Mouse (Mus musculus) embryonic stem cell, embryonic (primary cell): Measurements from ENCODE around the gene Cct7.

Source experiments
- CTCF ChIA-PET, 4 experiments: fragments of 300-600 bp in 2 of 4; fragments of 350-600 bp in 2 of 4; sonication (Branson Sonifier 250); formaldehyde crosslinking; loops; one replicate each; lab custom pipeline; 2022; ENCODE audit warnings: inconsistent platforms in 2 of 4; lab: Charles Lee
- POLR2A ChIA-PET, 4 experiments: fragments of 300-600 bp in 2 of 4; fragments of 350-600 bp in 2 of 4; sonication (Branson Sonifier 250); formaldehyde crosslinking; loops; one replicate each; lab custom pipeline; 2022; ENCODE audit warnings: antibody characterized with exemption in 4 of 4, inconsistent platforms in 1 of 4; lab: Charles Lee

The Cct7 gene

DNA sequence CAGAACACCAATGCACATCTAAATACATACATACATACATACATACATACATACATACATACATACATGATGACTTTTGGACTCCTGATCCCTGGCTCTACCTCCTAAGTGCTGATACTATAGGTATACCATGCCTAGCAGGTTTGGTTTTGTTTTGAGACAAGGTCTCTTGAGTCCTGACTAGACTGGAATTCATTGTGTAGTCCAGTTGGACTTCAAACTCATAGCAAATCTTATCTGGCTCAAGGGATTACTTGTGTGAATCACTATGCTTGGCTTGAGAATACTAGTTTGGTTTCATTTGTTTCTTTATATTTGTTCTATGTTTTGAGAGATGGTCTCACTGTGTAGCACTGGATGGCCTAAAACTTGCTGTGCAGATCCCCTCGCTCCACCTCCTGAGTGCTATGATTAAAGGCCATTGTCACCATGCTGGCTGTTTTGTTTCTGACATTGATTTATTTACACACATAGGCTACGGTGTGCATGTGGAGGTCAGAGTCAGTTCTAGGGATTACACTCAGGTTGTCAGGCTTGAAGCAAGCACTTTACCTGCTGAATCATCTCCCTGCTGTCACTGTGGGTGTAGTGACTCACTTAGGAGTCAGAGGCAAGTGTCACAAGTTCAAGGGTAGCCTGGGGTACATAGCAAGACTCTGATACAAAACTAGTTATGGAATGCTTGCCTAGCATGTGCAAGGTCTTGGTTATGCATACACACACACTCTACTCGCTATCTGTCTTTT lies 7.7 kb upstream of the Cct7 start:
- POLR2A ChIA-PET, result interaction anchor here in 2 of 4 experiments (1.0 to 13.9 kb wide), 7 partner anchors 5 to 28 kb away, joined by 4 to 369 read pairs (median 119); partner anchors contain the start of genes Cct7 (in 2 of the 2) and Pradc1 (in 2 of the 2)
- CTCF ChIA-PET, result interaction anchor here in 1 of 4 experiments (0.9 kb wide), 1 partner anchor 8 kb away, joined by 4 read pairs; no protein-coding TSS in a partner anchor

DNA sequence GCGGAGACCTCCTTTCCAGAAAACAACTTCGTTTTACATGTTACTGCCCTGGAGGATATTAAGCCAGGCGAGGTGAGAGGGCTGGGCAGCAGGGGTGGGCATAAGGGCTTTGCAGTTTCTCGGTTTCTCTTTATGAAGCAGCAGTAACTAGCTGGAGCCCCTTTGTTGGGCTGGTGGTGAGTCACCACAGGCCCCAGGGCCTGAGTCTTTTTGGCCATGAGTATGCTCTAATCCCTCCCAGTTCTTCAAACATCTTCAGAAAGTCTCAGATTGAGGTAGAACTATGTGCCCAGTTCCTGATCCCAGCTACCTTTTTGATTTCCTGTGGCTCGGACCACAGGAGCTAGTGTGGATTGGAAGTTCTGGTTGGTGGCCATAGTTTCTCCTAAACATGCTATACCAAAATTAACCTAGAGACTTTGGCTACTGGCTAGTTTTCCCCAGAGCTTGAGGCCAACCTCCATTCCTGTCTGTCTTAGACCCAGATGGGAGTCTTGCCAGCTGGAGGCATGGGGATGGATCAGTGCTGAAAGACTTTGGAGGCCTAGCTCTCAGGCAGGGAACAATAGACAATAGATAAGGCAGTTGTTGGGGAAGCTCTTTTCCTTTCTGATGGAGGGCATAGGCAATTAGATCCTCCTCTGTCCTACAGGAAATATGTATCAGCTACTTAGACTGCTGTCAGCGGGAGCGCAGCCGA lies 6.9 kb upstream of the Cct7 start:
- ChIA-PET CTCF (interaction anchor here in 1 of 4 experiments (0.9 kb wide), 1 partner anchor 9 kb away, joined by 4 read pairs; no protein-coding TSS in a partner anchor), POLR2A (interaction anchor here in 2 of 4 experiments (0.8 to 13.9 kb wide), 9 partner anchors 6 to 48 kb away, joined by 3 to 369 read pairs (median 4); partner anchors contain the start of genes Noto (in 1 of the 2) and Pradc1 (in 1 of the 2))

GRCm38 (mm10) chr6:85445286-85445685 lies 6.0 kb upstream of the Cct7 start:
- CTCF ChIA-PET, result interaction anchor here in 1 of 4 experiments (1.6 kb wide), 1 partner anchor 8 kb away, joined by 4 read pairs; no protein-coding TSS in a partner anchor

DNA sequence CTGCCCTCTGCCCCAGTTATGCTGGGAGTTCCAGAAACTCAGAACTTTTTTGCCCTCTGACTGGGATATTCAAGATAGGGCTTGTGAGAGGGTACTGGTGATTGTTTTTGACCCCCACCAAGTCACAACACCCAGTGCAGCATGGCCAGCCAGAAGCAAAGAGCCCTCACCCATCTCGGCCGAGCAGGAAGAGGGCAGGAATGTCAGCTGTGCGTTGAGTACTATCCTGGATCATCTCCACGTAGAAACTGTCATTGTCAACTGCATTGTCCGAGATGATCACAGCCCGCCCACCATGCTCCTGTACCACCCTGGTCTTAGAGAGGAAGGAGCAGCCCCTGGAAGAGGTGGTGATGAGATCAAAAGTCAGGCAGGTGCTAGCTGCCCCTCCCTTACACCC lies 4.0 kb upstream of the Cct7 start:
- ChIA-PET CTCF (interaction anchor here in 2 of 4 experiments (0.7 to 1.4 kb wide), 2 partner anchors 23 to 101 kb away, joined by 3 to 5 read pairs; no protein-coding TSS in a partner anchor), POLR2A (interaction anchor here in 3 of 4 experiments (0.9 to 13.9 kb wide), 15 partner anchors 9 to 292 kb away, joined by 3 to 369 read pairs (median 4); partner anchors contain the start of genes Rab11fip5 (in 1 of the 3) and Smyd5 (in 1 of the 3))

More at GRCm38 (mm10) chr6:85445286-85445685, 6.0 kb upstream of the Cct7 start:
- POLR2A ChIA-PET, result interaction anchor here in 2 of 4 experiments (0.7 to 13.9 kb wide), 10 partner anchors 7 to 308 kb away, joined by 3 to 369 read pairs (median 9); partner anchors contain the start of genes Noto (in 1 of the 2) and Spr (in 1 of the 2)

- POLR2A ChIA-PET, result interaction anchor here (0.6 to 13.9 kb wide), 54 partner anchors 11 to 1945 kb away, joined by 3 to 369 read pairs (median 11); partner anchors contain the start of genes Alms1 (in 3 of the 4), Smyd5 (in 3 of the 4), Egr4 (in 2 of the 4) and Noto (in 2 of the 4)
- CTCF ChIA-PET, result interaction anchor here in 3 of 4 experiments (0.6 to 2.9 kb wide), 15 partner anchors 8 to 213 kb away, joined by 3 to 14 read pairs (median 4); no protein-coding TSS in a partner anchor
Observed at GRCm38 (mm10) chr6:85450140-85450539, 1.2 kb upstream of the Cct7 start.

GRCm38 (mm10) chr6:85451664-85452410 lies 523 bp downstream of the Cct7 start, which contains the start of gene Pradc1:
Pradc1 (minus strand) TSS chr6:85451970.
- CTCF ChIA-PET, result interaction anchor here (0.5 to 2.9 kb wide), 34 partner anchors 9 to 1448 kb away, joined by 3 to 15 read pairs (median 4); partner anchors contain the start of genes Egr4 (in 1 of the 4), Nat8f1 (in 1 of the 4) and Spr (in 1 of the 4)
- POLR2A ChIA-PET, result interaction anchor here (0.6 to 13.9 kb wide), 206 partner anchors 8 to 1754 kb away, joined by 3 to 369 read pairs (median 5); partner anchors contain the start of genes Rab11fip5 (in 4 of the 4), Alms1 (in 3 of the 4), Egr4 (in 3 of the 4) and Sfxn5 (in 3 of the 4)

- POLR2A ChIA-PET, result interaction anchor here (0.6 to 13.9 kb wide), 163 partner anchors 8 to 1754 kb away, joined by 3 to 369 read pairs (median 5); partner anchors contain the start of genes Alms1 (in 3 of the 4), Egr4 (in 3 of the 4), Rab11fip5 (in 3 of the 4) and Sfxn5 (in 3 of the 4)
- CTCF ChIA-PET, result interaction anchor here in 3 of 4 experiments (0.7 to 2.9 kb wide), 19 partner anchors 8 to 463 kb away, joined by 3 to 15 read pairs (median 4); partner anchors contain the start of genes Egr4 (in 1 of the 3), Nat8f1 (in 1 of the 3) and Spr (in 1 of the 3)
Observed at GRCm38 (mm10) chr6:85452411-85452665, 1.0 kb downstream of the Cct7 start.

GRCm38 (mm10) chr6:85452816-85453215 lies 1.5 kb downstream of the Cct7 start:
- ChIA-PET CTCF (interaction anchor here in 2 of 4 experiments (0.8 to 2.9 kb wide), 8 partner anchors 10 to 463 kb away, joined by 3 to 15 read pairs (median 4); partner anchors contain the start of gene Nat8f1 (in 1 of the 2)), POLR2A (interaction anchor here (0.6 to 13.9 kb wide), 95 partner anchors 9 to 1755 kb away, joined by 3 to 369 read pairs (median 7); partner anchors contain the start of genes Rab11fip5 (in 3 of the 4), Alms1 (in 2 of the 4), Dusp11 (in 2 of the 4) and Egr4 (in 2 of the 4))

DNA sequence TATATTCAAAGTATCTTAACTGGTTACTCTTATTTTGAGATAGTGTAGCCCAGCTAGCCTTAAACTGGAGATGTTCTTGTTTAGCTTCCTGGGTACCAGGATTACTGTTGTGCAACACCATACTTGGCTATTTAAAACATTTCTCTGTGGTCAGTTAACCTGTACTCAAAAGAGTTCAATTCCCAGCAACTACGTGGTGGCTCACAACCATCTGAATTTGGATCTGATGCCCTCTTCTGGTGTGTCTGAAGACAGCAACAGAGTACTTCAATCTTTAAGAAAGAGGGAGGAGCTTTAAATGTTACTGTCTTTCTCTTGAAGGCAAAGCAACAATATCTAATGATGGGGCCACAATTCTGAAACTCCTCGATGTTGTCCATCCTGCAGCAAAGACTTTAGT lies 8.3 kb downstream of the Cct7 start:
- POLR2A ChIA-PET, result interaction anchor here (0.7 to 7.9 kb wide), 19 partner anchors 8 to 355 kb away, joined by 3 to 219 read pairs (median 4); partner anchors contain the start of genes Pradc1 (in 4 of the 4), Cct7 (in 3 of the 4), Egr4 (in 1 of the 4) and Rab11fip5 (in 1 of the 4)
- CTCF ChIA-PET, result interaction anchor here (0.5 to 1.5 kb wide), 7 partner anchors 9 to 1075 kb away, joined by 3 to 5 read pairs (median 3); partner anchors contain the start of gene Egr4 (in 1 of the 4)

DNA sequence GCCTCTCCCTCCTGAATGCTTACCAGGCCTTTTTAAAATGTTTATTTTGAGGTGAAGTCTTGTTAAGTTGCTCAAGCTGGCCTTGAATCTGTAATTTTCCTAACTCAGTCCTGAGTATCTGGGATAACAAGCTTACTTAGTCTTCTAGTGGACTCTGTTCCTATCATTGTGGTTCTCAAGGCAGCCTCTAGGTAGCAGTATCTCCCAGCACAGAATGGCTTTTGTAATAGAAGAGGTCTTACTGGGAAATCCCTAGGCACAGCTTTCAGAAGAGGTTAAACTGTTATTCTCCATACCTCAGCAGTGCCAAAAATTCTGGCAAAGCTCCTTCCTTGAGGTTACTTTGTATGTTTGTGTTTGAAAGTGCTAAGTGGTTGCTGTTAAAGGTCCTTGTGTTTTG lies 14.1 kb downstream of the Cct7 start:
- POLR2A ChIA-PET, result interaction anchor here (0.6 to 7.9 kb wide), 16 partner anchors 9 to 905 kb away, joined by 3 to 219 read pairs (median 4); partner anchors contain the start of genes Pradc1 (in 4 of the 4), Cct7 (in 3 of the 4) and Alms1 (in 1 of the 4)
- CTCF ChIA-PET, result interaction anchor here (0.6 to 5.5 kb wide), 25 partner anchors 8 to 122 kb away, joined by 3 to 46 read pairs (median 4); partner anchors contain the start of genes Cct7 (in 3 of the 4), Pradc1 (in 3 of the 4), Alms1 (in 1 of the 4) and Noto (in 1 of the 4)

GRCm38 (mm10) chr6:85469660-85470430 lies 18.5 kb downstream of the Cct7 start:
- CTCF ChIA-PET, result interaction anchor here in 2 of 4 experiments (1.1 to 2.2 kb wide), 3 partner anchors 8 to 41 kb away, joined by 5 to 6 read pairs (median 6); no protein-coding TSS in a partner anchor
- POLR2A ChIA-PET, result interaction anchor here (0.5 to 12.5 kb wide), 25 partner anchors 7 to 853 kb away, joined by 3 to 369 read pairs (median 5); partner anchors contain the start of genes Pradc1 (in 4 of the 4), Cct7 (in 3 of the 4), Alms1 (in 1 of the 4) and Rab11fip5 (in 1 of the 4)

- POLR2A ChIA-PET, result interaction anchor here (0.6 to 12.5 kb wide), 15 partner anchors 10 to 1050 kb away, joined by 3 to 369 read pairs (median 4); partner anchors contain the start of genes Pradc1 (in 4 of the 4), Cct7 (in 3 of the 4), Egr4 (in 1 of the 4) and Rab11fip5 (in 1 of the 4)
- CTCF ChIA-PET, result interaction anchor here in 3 of 4 experiments (0.6 to 1.2 kb wide), 4 partner anchors 9 to 289 kb away, joined by 3 read pairs; no protein-coding TSS in a partner anchor
Observed at GRCm38 (mm10) chr6:85471962-85472361, 20.6 kb downstream of the Cct7 start.

GRCm38 (mm10) chr6:85472542-85472941 lies 21.2 kb downstream of the Cct7 start:
- CTCF ChIA-PET, result interaction anchor here (0.6 to 1.5 kb wide), 5 partner anchors 8 to 38 kb away, joined by 3 to 6 read pairs (median 3); no protein-coding TSS in a partner anchor
- POLR2A ChIA-PET, result interaction anchor here in 3 of 4 experiments (1.1 to 12.5 kb wide), 13 partner anchors 11 to 209 kb away, joined by 3 to 369 read pairs (median 4); partner anchors contain the start of genes Cct7 (in 3 of the 3), Pradc1 (in 3 of the 3), Egr4 (in 1 of the 3) and Rab11fip5 (in 1 of the 3)

GRCm38 (mm10) chr6:85475581-85475980 lies 24.3 kb downstream of the Cct7 start:
- CTCF ChIA-PET, result interaction anchor here (0.7 to 4.2 kb wide), 10 partner anchors 8 to 38 kb away, joined by 3 to 46 read pairs (median 3); partner anchors contain the start of genes Pradc1 (in 2 of the 4), Cct7 (in 1 of the 4) and Egr4 (in 1 of the 4)

More at GRCm38 (mm10) chr6:85475581-85475980, 24.3 kb downstream of the Cct7 start:
- POLR2A ChIA-PET, result interaction anchor here (0.5 to 12.5 kb wide), 21 partner anchors 7 to 997 kb away, joined by 3 to 369 read pairs (median 6); partner anchors contain the start of genes Cct7 (in 4 of the 4), Pradc1 (in 4 of the 4) and Rab11fip5 (in 2 of the 4)
